Mouse (Mus musculus) heart, adult 2 months (tissue): ENCODE measurements around the gene Map7d1. TPM values are rescaled to one million over a fixed set of nuclear protein-coding genes. Genes with fewer than 3 reads are reported as not detected.

ENCODE experiments used
- DNase-seq, 2 experiments: peaks; one replicate each; pipeline ENCODE4 v3.0.0; 2021
- H3K27ac ChIP-seq: fragments of 200-600 bp; 2 replicates; pipeline ENCODE4 v1.8.1; 2022
- H3K27me3 ChIP-seq: fragments of 200-500 bp; 2 replicates; pipeline ENCODE4 v1.6.1; 2012; ENCODE audit warnings: mild to moderate bottlenecking, low read length, inconsistent platforms, mixed read lengths; ENCODE audit not compliant: control insufficient read depth, insufficient read depth
- H3K36me3 ChIP-seq: fragments of 200-500 bp; 2 replicates; pipeline ENCODE4 v1.6.1; 2012; ENCODE audit warnings: low read length, inconsistent platforms; ENCODE audit not compliant: control insufficient read depth, insufficient read depth
- H3K4me1 ChIP-seq: fragments of 200-500 bp; 2 replicates; pipeline ENCODE4 v1.6.1; 2011; ENCODE audit warnings: low read length; ENCODE audit not compliant: control insufficient read depth, insufficient read depth
- H3K4me3 ChIP-seq: fragments of 200-600 bp; 2 replicates; pipeline ENCODE4 v1.8.1; 2022
- H3K79me2 ChIP-seq: fragments of 200-500 bp; replicated peaks from 2 replicates; pipeline ENCODE4 v1.6.1; 2012; ENCODE audit warnings: mild to moderate bottlenecking, inconsistent platforms, low read length, moderate library complexity, mixed read lengths; ENCODE audit not compliant: control insufficient read depth, insufficient read depth
- H3K9ac ChIP-seq: fragments of 200-500 bp; 2 replicates; pipeline ENCODE4 v1.6.1; 2012; ENCODE audit warnings: low read depth, mild to moderate bottlenecking, control low read depth, inconsistent platforms, low read length, mixed read lengths
- CTCF ChIP-seq: fragments of 200-600 bp; IDR thresholded peaks from 2 replicates; pipeline ENCODE4 v1.8.1; 2022; ENCODE audit warnings: antibody characterized with exemption, mild to moderate bottlenecking, moderate library complexity
- EP300 ChIP-seq: fragments of 200-500 bp; IDR thresholded peaks from 2 replicates; pipeline ENCODE4 v1.6.1; 2011; ENCODE audit warnings: low read depth, low read length, control low read depth; ENCODE audit not compliant: insufficient read depth
- POLR2A ChIP-seq: fragments of 200-500 bp; IDR thresholded peaks from 2 replicates; pipeline ENCODE4 v1.6.1; 2011; ENCODE audit warnings: mild to moderate bottlenecking, low read depth, low read length, control low read depth; ENCODE audit not compliant: insufficient read depth
- WGBS: fragments of 180-500 bp; shearing (Covaris S2); methylation state at CpG from one replicate; pipeline ENCODE4 v1.1.7; 2018; 5-methylcytosine and 5-hydroxymethylcytosine counted together
- intact Hi-C: fragments of 180-260 bp; cut with DNase I; formaldehyde crosslinking; loops from one replicate; pipeline ENCODE4 v1.15.1; 2025
- polyA plus RNA-seq: library from polyadenylated mRNA; depleted of rRNA; stranded (reverse); fragments of >200 nt; gene quantifications from 2 replicates; pipeline ENCODE4 v1.2.3, GENCODE M21; 2012
- total RNA-seq, 2 experiments: library from RNA; stranded (reverse); gene quantifications; 2 replicates each; pipeline ENCODE4 v1.2.3; 2021

The Map7d1 gene
- total and polyA plus RNA-seq, 3 experiments: 161 to 267 (median 253) TPM

DNA sequence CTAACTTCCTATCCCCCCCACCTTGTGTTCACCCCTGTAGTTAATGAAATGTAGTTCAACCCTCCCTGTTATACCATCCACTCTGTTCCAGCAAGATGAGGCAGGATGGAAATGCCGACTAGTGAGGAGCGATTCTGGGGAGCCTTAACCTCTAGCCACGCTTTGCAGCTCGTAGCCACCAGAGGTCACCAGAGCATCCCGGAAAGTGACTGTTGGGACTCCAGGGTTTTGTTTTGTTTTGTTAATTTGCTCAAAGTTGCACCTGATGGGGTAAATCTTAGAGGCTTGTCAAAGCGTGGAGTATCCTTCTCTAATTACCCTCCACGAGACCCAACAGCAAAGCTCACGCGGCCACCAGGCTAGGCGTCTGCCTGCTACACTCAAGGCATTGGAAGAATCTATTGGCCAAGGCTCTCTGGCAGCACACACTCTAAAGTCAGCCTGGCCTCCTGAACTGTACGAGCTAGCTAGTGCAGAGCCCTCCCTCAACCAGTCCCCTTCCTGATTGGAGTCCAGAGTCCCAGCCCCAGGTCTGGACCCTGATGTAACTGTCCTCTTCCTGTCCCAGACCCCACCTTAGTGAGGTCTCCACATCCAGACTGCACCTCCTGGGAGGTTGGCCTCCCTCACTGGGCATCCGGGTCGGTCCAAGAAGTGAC is 21.9 kb upstream of the Map7d1 start:
- intact Hi-C loops: loop anchor here (1.0 kb wide), 1 partner anchor 31 kb away; no protein-coding TSS in a partner anchor
- no peak overlapping the region for H3K27ac ChIP-seq
- peak; percentile 53 to 68 for DNase-seq
- 8% methylated on average over 13 of the region's 13 CpGs for WGBS
- H3K9ac ChIP-seq: no peak overlapping the region
- H3K36me3 ChIP-seq: no peaks in the 10 kb centered on the region
- no peaks in the 10 kb centered on the region for H3K79me2 ChIP-seq
- no peak overlapping the region for H3K4me3 ChIP-seq
- H3K27me3 ChIP-seq: no peaks in the 10 kb centered on the region
- H3K4me1 ChIP-seq: peaks cover 2% of the 10 kb centered on the region
- TF ChIP-seq CTCF (peak; percentile 83), POLR2A (no peak), EP300 (0 out of 2 replicates have a peak, but pooled peaks have one; percentile 27)

DNA sequence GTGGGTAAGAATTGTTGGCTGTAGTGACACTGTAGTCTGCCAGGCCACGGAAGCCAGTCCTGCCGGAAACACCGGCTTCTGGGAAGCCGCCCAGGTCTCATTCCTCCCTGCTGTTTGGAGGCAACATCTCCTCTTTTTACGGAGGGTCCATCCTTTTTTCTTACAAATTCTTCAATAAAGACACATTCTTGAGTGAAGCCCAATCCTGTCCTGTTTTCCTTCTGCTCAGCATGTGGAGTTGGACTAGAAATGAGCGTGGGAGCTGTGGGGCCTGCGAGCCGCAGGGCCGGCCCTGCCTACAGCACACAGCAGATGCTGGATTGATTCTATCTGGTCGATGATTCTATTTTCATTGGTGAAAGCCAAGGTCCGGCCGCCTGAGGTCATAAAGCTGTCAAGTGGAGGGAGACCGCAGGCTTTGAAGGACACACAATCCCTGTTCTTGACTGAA is 19.6 kb upstream of the Map7d1 start:
- Histone ChIP-seq H3K9ac (no peak overlapping the region), H3K79me2 (no peaks in the 10 kb centered on the region), H3K36me3 (no peaks in the 10 kb centered on the region), H3K4me3 (no peak overlapping the region), H3K4me1 (peaks cover 2% of the 10 kb centered on the region), H3K27ac (no peak overlapping the region), H3K27me3 (no peaks in the 10 kb centered on the region)
- intact Hi-C loops: no loop called here
- DNase-seq: peak; percentile 43 to 59
- WGBS: 70% methylated on average over 13 of the region's 13 CpGs
- TF ChIP-seq POLR2A (no peak), EP300 (no peak), CTCF (no peak)

DNA sequence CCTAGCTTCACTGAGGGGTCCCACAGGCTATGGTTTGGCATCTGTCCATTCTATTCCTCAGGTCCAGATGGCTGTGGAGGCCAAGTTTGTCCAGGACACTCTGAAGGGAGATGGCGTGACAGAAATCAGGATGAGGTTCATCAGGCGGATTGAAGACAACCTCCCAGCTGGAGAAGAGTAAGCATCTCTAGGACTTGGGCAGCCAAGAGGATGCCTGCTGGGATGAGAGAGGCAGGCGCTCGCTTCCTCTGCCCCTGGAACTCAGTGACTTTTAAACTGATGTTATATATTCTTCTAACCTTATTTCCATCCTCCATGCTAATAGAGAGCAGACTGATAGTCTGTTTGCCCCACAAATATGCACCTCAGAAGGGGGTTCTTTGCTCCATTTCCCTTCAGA is 18.9 kb upstream of the Map7d1 start:
- intact Hi-C loops: no loop called here
- no peak overlapping the region for H3K27ac ChIP-seq
- no peaks in the 10 kb centered on the region for H3K27me3 ChIP-seq
- WGBS: 89% methylated on average over 4 of the region's 4 CpGs
- H3K4me3 ChIP-seq: no peak overlapping the region
- H3K36me3 ChIP-seq: no peaks in the 10 kb centered on the region
- TF ChIP-seq POLR2A: no peak
- no peak for TF ChIP-seq EP300
- no peak for TF ChIP-seq CTCF
- no peak overlapping the region for H3K9ac ChIP-seq
- H3K4me1 ChIP-seq: peaks cover 2% of the 10 kb centered on the region
- H3K79me2 ChIP-seq: no peaks in the 10 kb centered on the region
- DNase-seq: no peak

DNA sequence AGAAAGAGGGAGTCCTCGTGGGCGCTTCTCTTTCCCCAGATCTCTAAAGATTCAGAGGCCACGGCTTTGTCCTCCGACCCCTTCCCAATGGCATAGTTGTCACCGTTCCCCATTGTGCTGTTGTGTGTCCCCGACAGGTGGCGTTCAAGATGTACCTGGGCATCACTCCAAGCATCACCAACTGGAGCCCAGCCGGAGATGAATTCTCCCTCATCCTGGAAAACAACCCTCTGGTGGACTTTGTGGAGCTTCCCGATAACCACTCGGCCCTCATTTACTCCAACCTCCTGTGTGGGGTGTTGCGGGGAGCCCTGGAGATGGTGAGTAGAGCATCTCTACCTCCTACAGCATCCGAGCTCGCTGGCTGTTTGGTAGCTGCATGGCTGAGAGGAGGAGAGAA is 17.6 kb upstream of the Map7d1 start:
- H3K79me2 ChIP-seq: no peaks in the 10 kb centered on the region
- no peaks in the 10 kb centered on the region for H3K27me3 ChIP-seq
- TF ChIP-seq CTCF: no peak
- TF ChIP-seq POLR2A: no peak
- TF ChIP-seq EP300: no peak
- H3K27ac ChIP-seq: no peak overlapping the region
- no peak overlapping the region for H3K9ac ChIP-seq
- DNase-seq: no peak
- H3K36me3 ChIP-seq: no peaks in the 10 kb centered on the region
- WGBS: 82% methylated on average over 13 of the region's 13 CpGs
- intact Hi-C loops: no loop called here
- H3K4me3 ChIP-seq: no peak overlapping the region
- H3K4me1 ChIP-seq: peaks cover 2% of the 10 kb centered on the region

DNA sequence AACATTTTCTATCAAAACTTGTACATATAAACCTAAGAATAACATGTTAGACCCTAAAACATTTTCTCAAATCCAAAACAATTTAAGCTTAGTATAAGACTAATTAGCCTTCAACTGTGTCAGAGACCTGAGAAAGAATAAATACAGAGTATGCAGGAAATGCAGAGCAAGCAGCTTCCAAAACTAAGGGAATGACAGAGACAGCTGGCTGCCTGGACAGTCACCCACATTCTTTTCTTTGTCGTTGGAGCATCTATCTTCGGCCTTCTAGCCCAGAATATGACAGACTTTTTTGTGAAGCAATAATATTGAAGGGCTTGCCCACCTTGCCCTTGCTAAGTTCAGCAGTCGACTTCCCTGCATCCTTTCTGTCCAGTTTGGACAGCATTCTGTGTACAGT is 13.1 kb upstream of the Map7d1 start:
- Histone ChIP-seq H3K4me3 (no peak overlapping the region), H3K79me2 (peaks cover 1% of the 10 kb centered on the region; the same call in 1 of the 2 replicates), H3K4me1 (no peaks in the 10 kb centered on the region), H3K36me3 (no peaks in the 10 kb centered on the region), H3K27ac (no peak overlapping the region), H3K9ac (no peak overlapping the region), H3K27me3 (no peaks in the 10 kb centered on the region)
- no peak for DNase-seq
- TF ChIP-seq EP300 (no peak), CTCF (no peak), POLR2A (no peak)
- 53% methylated on average over 3 of the region's 3 CpGs for WGBS
- intact Hi-C loops: no loop called here

DNA sequence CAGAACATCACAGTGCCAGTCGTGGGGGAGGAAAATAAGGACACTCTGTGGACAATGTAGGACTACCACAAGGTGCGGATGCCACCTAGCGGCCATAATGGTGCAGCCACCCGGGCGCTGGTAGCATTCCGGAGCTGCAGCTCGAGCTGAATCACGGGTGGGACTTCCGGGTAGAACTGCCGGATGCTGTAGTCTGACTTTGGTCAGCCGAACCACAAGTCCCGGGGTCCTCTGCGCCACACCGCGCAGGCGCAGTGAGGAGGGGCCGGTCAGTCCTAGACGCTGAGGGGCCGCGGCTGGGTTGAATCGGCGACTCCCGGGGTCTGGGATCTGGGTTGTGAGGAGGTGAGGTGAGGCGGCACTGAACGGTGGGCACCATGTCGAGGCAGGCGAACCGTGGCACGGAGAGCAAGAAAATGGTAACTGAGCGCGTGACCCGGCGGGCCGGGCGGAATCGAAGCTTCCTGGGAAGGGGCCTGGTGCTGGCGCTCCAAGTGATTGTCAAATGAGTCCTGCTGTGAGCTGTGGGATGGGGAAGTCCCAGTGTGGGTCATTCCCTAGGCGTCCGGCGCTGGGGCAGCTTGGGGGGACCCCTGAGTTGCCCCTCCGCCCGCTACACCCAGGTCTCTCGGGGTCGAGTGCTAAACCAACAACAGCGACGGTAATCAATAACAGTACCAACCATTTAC is 6.1 kb upstream of the Map7d1 start, which contains the start of gene Trappc3:
Trappc3 (plus strand) TSS at position 207 of the 689 bp plus-strand sequence.
- H3K27me3 ChIP-seq: no peaks in the 10 kb centered on the region
- DNase-seq: peak; percentile 98 to 99
- intact Hi-C loops: loop anchor here (1.0 to 5.0 kb wide), 3 partner anchors 60 to 175 kb away; partner anchors contain the start of genes Stk40 and Thrap3
- peaks cover 30% of the 10 kb centered on the region for H3K4me1 ChIP-seq
- TF ChIP-seq CTCF (no peak; the same call in 1 of the 2 replicates), EP300 (peak; percentile 99), POLR2A (peak; percentile 63)
- under 1% methylated on average over 46 of the region's 46 CpGs for WGBS
- H3K4me3 ChIP-seq: peak within 1 kb of the TSS; percentile 93
- peak within 1 kb of the TSS; percentile 93 for H3K27ac ChIP-seq
- H3K9ac ChIP-seq: peak within 1 kb of the TSS; percentile 88
- H3K79me2 ChIP-seq: peaks cover 3% of the 10 kb centered on the region; the same call in 1 of the 2 replicates
- peaks cover 5% of the 10 kb centered on the region; the same call in 1 of the 2 replicates for H3K36me3 ChIP-seq
